Mouse (Mus musculus) hindbrain, embryonic 11.5 days (tissue): ENCODE results near the gene 2700081O15Rik. TPM values are rescaled to one million over a fixed set of nuclear protein-coding genes. Genes with fewer than 3 reads are reported as not detected.
A peak's percentile ranks its signal among the peaks of the same experiment; 100 is the strongest.

Source experiments
- ATAC-seq: fragments of 200-750 bp; cut with Nextera tagmentation; 2 replicates; pipeline ENCODE4 v1.8.0; 2017; ENCODE audit warnings: mild to moderate bottlenecking, moderate TSS enrichment, moderate library complexity; ENCODE audit not compliant: low FRiP score
- DNase-seq: peaks from one replicate; pipeline ENCODE4 v3.0.0-alpha.2; 2015; ENCODE audit warnings: low spot score
- H3K27ac ChIP-seq: fragments of 300-500 bp; sonication (generic); 2 replicates; pipeline ENCODE4 v1.5.1; 2014; ENCODE audit warnings: mild to moderate bottlenecking, low read depth, low read length
- H3K27me3 ChIP-seq: fragments of 300-500 bp; sonication (generic); 2 replicates; pipeline ENCODE4 v1.6.1; 2014; ENCODE audit warnings: mild to moderate bottlenecking, low read length, moderate library complexity, mixed read lengths; ENCODE audit not compliant: control insufficient read depth, insufficient read depth
- H3K36me3 ChIP-seq: fragments of 300-500 bp; sonication (generic); 2 replicates; pipeline ENCODE4 v1.6.1; 2014; ENCODE audit warnings: mild to moderate bottlenecking, low read length, moderate library complexity, mixed read lengths; ENCODE audit not compliant: control insufficient read depth, insufficient read depth
- H3K4me1 ChIP-seq: fragments of 300-500 bp; sonication (generic); replicated peaks from 2 replicates; pipeline ENCODE4 v1.6.1; 2014; ENCODE audit warnings: low read length, mixed read lengths; ENCODE audit not compliant: control insufficient read depth, insufficient read depth
- H3K4me2 ChIP-seq: fragments of 300-500 bp; sonication (generic); replicated peaks from 2 replicates; pipeline ENCODE4 v1.6.1; 2014; ENCODE audit warnings: mild to moderate bottlenecking, low read depth, low read length
- H3K4me3 ChIP-seq: fragments of 300-500 bp; sonication (generic); 2 replicates; pipeline ENCODE4 v1.5.1; 2014; ENCODE audit warnings: low read depth, low read length
- H3K9ac ChIP-seq: fragments of 300-500 bp; sonication (generic); 2 replicates; pipeline ENCODE4 v1.6.1; 2014; ENCODE audit warnings: low read depth, low read length
- H3K9me3 ChIP-seq: fragments of 300-500 bp; sonication (generic); 2 replicates; pipeline ENCODE4 v1.6.1; 2016; ENCODE audit warnings: low read length; ENCODE audit not compliant: control insufficient read depth
- WGBS: fragments of 180-500 bp; shearing (Covaris S2); extraction: QIAGEN DNeasy Blood & Tissue Kit; methylation state at CpG from one replicate; pipeline ENCODE4 v1.1.7; 2014; 5-methylcytosine and 5-hydroxymethylcytosine counted together
- polyA plus RNA-seq: library from polyadenylated mRNA; unstranded; fragments of >200 nt; fragmentation: Nextera tagmentation; extraction: Ambion mirVana; gene quantifications from 2 replicates; pipeline ENCODE4 v1.2.1, GENCODE M21; 2014

2700081O15Rik gene
- polyA plus RNA-seq, 1 experiment from 2014 or later, result 17.7 TPM

DNA sequence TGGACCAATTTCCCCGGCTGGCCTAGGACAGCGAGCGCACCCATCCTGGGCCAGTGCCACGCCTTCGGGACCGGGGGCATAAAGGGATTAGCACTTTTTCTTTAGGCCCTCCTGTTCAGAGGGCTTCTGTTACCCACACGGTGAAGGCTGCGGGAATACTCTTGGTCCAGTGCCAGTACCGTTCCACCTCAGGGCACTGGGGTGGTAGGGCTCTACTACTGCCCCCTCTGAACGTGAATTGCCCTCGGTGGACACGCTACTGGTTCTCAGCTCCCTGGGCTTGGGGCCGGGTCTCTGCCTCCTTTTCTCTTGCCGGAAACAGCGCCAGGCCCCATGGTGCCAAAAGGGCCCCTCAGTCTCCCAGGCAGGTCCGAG lies 6.2 kb downstream of the 2700081O15Rik start:
- no peaks in the 10 kb centered on the region for H3K9me3 ChIP-seq
- H3K27me3 ChIP-seq, result no peaks in the 10 kb centered on the region; the same call in 1 of the 2 replicates
- peak overlapping the region; percentile 26 for H3K4me3 ChIP-seq
- DNase-seq, result peak; percentile 55
- peaks cover 11% of the 10 kb centered on the region for H3K36me3 ChIP-seq
- H3K4me2 ChIP-seq, result peak overlapping the region; percentile 55
- peak overlapping the region; percentile 86 for H3K27ac ChIP-seq
- H3K4me1 ChIP-seq, result peaks cover 46% of the 10 kb centered on the region
- WGBS, result 36% methylated on average over 15 of the region's 16 CpGs
- ATAC-seq, result 0 out of 2 replicates have a peak, but pooled peaks have one; percentile 0
- H3K9ac ChIP-seq, result peak overlapping the region; percentile 68

DNA sequence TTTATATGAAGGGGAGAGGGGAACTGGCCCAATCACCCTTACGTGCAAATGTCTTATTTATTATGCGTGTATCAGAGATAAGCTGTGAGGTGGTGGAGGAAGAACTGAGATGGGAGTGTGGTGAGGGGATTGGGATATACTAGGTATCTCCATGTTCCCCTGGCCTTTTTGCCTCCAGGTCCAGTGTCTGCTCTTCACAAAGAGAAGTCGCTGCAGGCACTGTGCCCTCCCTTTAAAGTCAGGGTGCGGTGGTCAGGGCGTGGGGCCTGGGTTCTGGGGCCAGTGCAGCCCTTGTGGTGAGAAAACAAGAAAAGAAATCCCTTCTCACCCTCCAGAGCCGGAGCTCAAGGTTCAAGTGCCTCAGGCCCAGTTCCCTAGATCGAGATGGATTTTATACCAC lies 6.7 kb downstream of the 2700081O15Rik start:
- Histone ChIP-seq H3K27me3 (no peaks in the 10 kb centered on the region; the same call in 1 of the 2 replicates), H3K4me1 (peaks cover 44% of the 10 kb centered on the region), H3K27ac (0 out of 2 replicates have a peak overlapping the region, but pooled peaks have one; percentile 86), H3K9me3 (no peaks in the 10 kb centered on the region), H3K9ac (peak overlapping the region; percentile 68; the same call in 1 of the 2 replicates), H3K4me2 (no peak overlapping the region), H3K36me3 (peaks cover 13% of the 10 kb centered on the region), H3K4me3 (peak overlapping the region; percentile 0; the same call in 1 of the 2 replicates)
- ATAC-seq, result no peak
- peak; percentile 38 for DNase-seq
- 61% methylated on average over 7 of the region's 7 CpGs for WGBS

DNA sequence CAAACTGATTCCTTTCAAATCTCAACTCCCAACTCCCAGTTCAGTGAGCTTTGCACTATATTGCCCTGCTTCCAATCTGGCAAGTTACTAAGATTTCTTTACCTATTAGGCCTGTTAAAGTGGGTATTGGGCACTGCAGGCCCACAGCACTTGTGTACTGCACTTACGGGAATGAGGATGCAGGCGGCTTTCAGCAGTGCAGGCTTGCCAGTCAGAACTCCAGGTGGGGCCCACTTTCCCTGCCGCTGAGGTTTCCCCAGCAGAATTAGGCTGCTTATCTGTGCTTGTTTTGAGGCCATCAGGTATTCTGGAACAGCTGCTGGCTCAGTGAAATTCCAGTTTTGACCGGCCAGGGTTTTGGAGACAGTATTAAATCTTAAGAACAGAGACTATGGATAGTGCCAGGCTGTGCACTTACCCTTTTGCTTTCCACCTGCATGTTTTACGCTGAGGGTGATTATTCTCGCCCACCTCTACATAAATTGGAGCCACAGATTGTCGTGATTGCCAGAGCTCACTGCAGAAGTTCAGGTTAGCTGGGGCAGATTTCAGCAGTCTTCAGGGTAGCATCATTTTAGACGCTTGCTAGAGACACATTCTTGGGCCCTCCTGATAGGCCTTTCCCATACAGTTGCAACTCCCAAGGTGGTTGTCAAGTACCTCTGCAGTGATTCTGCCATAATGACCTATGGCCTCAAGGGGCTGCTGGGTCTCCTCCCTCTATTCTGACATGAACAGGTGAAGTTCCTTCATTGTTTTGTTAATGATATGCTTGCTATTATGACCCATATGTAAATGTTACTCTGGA lies 7.4 kb downstream of the 2700081O15Rik start:
- no peak for ATAC-seq
- peaks cover 13% of the 10 kb centered on the region for H3K36me3 ChIP-seq
- WGBS, result 70% methylated on average over 8 of the region's 8 CpGs

DNA sequence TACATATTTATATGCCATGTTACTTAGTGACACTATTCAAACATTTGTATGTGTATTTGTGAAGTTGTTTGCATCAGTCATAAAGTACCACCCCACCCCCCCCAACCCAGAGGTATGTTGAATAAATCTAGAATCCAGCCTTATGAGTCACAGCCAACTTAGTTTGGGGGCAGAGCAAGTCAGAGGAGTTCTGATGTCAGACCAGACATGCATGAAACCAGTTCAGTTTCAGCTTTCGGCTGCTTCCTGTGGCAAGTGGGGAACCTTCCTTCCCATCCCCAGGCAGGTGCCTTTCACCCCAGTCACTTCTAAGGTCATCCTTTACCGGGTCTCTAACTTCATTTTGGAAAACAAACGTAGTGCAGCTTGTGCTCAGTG lies 8.0 kb downstream of the 2700081O15Rik start:
- H3K9ac ChIP-seq, result no peak overlapping the region
- no peaks in the 10 kb centered on the region; the same call in 1 of the 2 replicates for H3K27me3 ChIP-seq
- no peak overlapping the region for H3K27ac ChIP-seq
- no peaks in the 10 kb centered on the region for H3K9me3 ChIP-seq
- no peak for ATAC-seq
- H3K4me1 ChIP-seq, result peaks cover 36% of the 10 kb centered on the region
- peaks cover 16% of the 10 kb centered on the region for H3K36me3 ChIP-seq
- H3K4me3 ChIP-seq, result no peak overlapping the region
- WGBS, result 61% methylated on average over 3 of the region's 3 CpGs
- peak; percentile 27 for DNase-seq
- H3K4me2 ChIP-seq, result no peak overlapping the region

More for the DNA sequence above, 7.4 kb downstream of the 2700081O15Rik start:
- Histone ChIP-seq H3K4me2 (no peak overlapping the region), H3K4me3 (no peak overlapping the region), H3K9me3 (no peaks in the 10 kb centered on the region), H3K27ac (no peak overlapping the region), H3K9ac (no peak overlapping the region; the same call in 1 of the 2 replicates), H3K4me1 (peaks cover 40% of the 10 kb centered on the region), H3K27me3 (no peaks in the 10 kb centered on the region; the same call in 1 of the 2 replicates)
- peak; percentile 39 for DNase-seq

DNA sequence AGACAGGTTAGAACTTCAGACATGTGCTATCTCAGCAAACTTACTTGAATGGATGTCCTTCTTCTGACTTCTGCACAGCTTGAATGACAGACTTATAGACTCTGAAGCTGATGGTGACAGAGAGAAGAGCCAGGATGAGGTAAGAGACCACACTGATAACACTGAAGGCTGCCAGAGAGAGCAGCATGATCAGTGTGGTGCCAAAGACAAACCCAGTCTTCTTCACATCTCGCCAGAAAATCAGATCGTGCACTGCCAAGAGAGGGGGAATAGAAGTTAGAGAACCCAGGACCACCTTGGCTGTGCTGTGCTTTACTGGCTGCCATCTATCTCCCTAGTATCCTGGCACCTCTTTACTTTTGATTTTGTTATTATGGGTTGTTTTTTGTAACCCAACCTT lies 17.5 kb downstream of the 2700081O15Rik start:
- WGBS, result 86% methylated on average over 2 of the region's 2 CpGs
- H3K9me3 ChIP-seq, result no peaks in the 10 kb centered on the region
- no peak for ATAC-seq
- no peak overlapping the region for H3K4me2 ChIP-seq
- H3K4me1 ChIP-seq, result no peaks in the 10 kb centered on the region
- peaks cover 16% of the 10 kb centered on the region for H3K36me3 ChIP-seq
- H3K4me3 ChIP-seq, result no peak overlapping the region
- H3K27ac ChIP-seq, result no peak overlapping the region
- no peak for DNase-seq
- no peaks in the 10 kb centered on the region for H3K27me3 ChIP-seq
- no peak overlapping the region for H3K9ac ChIP-seq

DNA sequence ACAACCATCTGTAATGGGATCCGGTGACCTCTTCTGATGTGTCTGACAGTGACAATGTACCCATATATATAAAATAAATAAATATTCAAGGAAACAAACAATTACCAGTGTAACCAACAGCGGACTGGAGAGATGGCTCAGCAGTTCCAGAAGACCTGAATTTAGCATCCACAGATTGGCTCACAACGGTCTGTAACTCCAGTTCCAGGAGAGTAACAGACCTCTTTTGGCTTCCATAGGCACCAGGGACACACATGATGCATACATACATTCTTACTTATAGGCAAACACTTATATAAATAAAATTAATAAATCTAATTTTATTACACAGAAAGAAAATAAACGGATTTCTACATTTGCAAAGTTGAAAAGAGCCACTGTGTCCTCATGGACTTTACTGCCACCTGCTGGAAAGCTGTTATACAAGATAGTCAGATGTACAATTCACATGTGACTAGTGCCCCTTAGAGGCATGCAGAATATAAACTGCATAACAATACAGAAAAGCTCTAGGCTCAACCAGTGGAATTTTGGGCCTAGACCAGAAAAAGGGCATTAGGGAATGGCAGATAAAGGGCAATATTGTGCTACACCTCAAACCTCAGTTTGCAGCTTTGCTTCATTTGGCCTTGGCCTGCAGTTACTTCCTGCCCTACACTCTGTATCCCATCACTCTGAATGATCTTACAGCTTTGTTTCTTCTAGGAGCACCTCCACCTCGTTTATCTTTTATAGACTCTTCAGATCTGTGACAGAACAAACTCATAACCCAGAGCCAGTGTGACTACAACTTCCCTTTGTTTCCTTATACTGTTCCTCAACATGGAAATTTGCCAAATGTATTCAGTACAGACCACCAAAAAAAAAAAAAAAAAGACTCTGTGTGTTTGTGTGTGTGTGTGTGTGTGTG lies 18.9 kb downstream of the 2700081O15Rik start:
- no peak overlapping the region for H3K4me2 ChIP-seq
- no peaks in the 10 kb centered on the region for H3K9me3 ChIP-seq
- DNase-seq (peak; percentile 59), ATAC-seq (peak; percentile 51; the same call in 1 of the 2 replicates)
- no peak overlapping the region for H3K4me3 ChIP-seq
- no peaks in the 10 kb centered on the region for H3K4me1 ChIP-seq
- no peak overlapping the region for H3K27ac ChIP-seq
- H3K36me3 ChIP-seq, result peaks cover 6% of the 10 kb centered on the region; the same call in 1 of the 2 replicates
- WGBS, result 85% methylated on average over 5 of the region's 5 CpGs
- no peaks in the 10 kb centered on the region for H3K27me3 ChIP-seq
- no peak overlapping the region for H3K9ac ChIP-seq

DNA sequence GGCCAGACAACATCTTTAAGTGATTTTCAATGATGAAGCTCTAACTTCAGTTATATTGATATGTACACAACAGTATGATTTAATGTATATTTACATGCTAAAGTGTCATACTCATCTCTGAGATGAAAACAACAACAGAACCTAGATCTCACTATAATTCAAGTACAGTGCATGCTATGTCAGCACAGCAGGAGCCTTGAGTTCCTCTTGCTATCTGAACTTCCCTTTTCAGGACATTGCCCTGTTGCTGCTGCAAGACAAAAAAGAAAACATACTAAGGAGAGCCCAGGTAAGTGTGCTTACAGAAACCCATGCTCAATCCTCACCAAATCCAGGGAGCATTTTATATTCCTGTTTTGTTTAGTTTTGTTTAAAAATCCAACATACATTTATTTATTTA lies 20.9 kb downstream of the 2700081O15Rik start:
- no peak overlapping the region for H3K4me3 ChIP-seq
- no peak overlapping the region for H3K27ac ChIP-seq
- DNase-seq (no peak), ATAC-seq (no peak)
- H3K36me3 ChIP-seq, result peaks cover 5% of the 10 kb centered on the region; the same call in 1 of the 2 replicates
- H3K9ac ChIP-seq, result no peak overlapping the region
- H3K9me3 ChIP-seq, result no peaks in the 10 kb centered on the region
- no peak overlapping the region for H3K4me2 ChIP-seq
- no peaks in the 10 kb centered on the region for H3K27me3 ChIP-seq
- no peaks in the 10 kb centered on the region for H3K4me1 ChIP-seq

DNA sequence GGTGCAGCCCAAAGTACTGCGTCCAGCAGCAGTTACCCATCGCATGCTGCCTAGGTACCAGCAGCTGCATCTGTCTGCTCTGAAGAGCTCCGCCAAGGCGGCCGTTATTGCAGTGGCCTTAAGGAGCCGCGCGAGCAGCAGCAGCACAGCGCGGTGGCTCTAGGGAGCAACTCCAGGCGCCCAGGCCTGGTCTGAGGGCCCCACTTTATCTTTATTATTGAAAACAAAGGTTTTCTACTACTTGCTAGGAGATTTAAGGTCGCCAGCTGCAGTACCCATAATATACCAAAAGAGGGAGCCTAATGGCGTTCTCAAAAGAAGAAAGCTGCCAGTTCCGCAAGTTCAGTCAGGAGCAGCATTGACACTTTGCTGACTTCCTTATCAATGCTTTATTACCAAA lies 24.1 kb downstream of the 2700081O15Rik start:
- ATAC-seq (no peak), DNase-seq (peak; percentile 80)
- no peaks in the 10 kb centered on the region for H3K36me3 ChIP-seq
- no peaks in the 10 kb centered on the region for H3K4me1 ChIP-seq
- no peaks in the 10 kb centered on the region for H3K9me3 ChIP-seq
- H3K9ac ChIP-seq, result no peak overlapping the region
- no peak overlapping the region for H3K4me3 ChIP-seq
- WGBS, result 74% methylated on average over 14 of the region's 14 CpGs
- H3K27me3 ChIP-seq, result no peaks in the 10 kb centered on the region
- H3K27ac ChIP-seq, result no peak overlapping the region
- H3K4me2 ChIP-seq, result no peak overlapping the region
